Mouse (Mus musculus): ENCODE results near the gene Dennd2a.

GRCm38 (mm10) chr6:39419851-39420721, 137.6 kb downstream of the Dennd2a start, which contains the start of gene Mkrn1:
- no peak for TF ChIP-seq TCF12 (IDR thresholded peaks at IDR 0.05; ENCODE audit: insufficient read depth, poor library complexity, severe bottlenecking)
- TF ChIP-seq MAX (IDR thresholded peaks at IDR 0.05; ENCODE audit: low read depth) = no peak
- peak; percentile 56 for TF ChIP-seq POLR2A (IDR thresholded peaks at IDR 0.05; ENCODE audit: insufficient read length, low read depth)
- no peak for TF ChIP-seq USF1 (IDR thresholded peaks at IDR 0.05; ENCODE audit: low read depth)
